Mouse (Mus musculus) kidney, adult 2 months (tissue): ENCODE measurements at regions not wholly inside any gene's neighbourhood (a gene's known extent, or its start where the extent isn't known, plus 50 kb on each side); places are given as distances from the start of the nearest gene placed in this dataset.

Experiments
- CTCF ChIP-seq: fragments of 200-500 bp; conservative IDR thresholded peaks from 2 replicates; pipeline ENCODE4 v1.5.1; 2011; ENCODE audit warnings: low read depth, mild to moderate bottlenecking, control low read depth, low read length, moderate library complexity, mixed read lengths; ENCODE audit not compliant: insufficient read depth, insufficient read length
- POLR2A ChIP-seq: fragments of 200-500 bp; IDR thresholded peaks from one replicate; pipeline ENCODE4 v1.6.1; 2011; ENCODE audit warnings: low read depth, low read length, control low read depth

DNA sequence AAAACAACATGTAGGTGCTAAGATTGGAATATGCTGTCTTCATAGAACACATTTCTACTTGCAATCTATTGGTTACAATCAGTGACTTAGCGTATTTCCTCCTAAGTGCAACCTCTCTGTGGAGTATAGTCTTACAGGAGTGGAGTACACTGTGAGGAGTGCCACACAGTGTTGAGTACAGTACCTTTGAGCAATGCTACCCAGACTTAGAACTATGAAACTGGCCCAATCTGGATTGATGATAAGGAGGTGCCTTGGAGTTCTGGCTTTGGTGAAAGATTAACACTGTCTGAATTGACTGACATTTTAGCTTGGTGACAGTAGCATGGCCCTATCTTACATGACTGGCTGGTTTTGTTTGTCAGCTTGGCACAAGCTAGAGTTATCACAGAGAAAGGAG is 107.4 kb downstream of the Csl start:
- TF ChIP-seq POLR2A (no peak), CTCF (no peak)
